Mouse (Mus musculus): Measurements from ENCODE around the gene Mybphl. TPM values are rescaled to one million over a fixed set of nuclear protein-coding genes. Genes with fewer than 3 reads are reported as not detected.

The Mybphl gene
- polyA plus RNA-seq, 1 experiment, result 0.15 TPM

DNA sequence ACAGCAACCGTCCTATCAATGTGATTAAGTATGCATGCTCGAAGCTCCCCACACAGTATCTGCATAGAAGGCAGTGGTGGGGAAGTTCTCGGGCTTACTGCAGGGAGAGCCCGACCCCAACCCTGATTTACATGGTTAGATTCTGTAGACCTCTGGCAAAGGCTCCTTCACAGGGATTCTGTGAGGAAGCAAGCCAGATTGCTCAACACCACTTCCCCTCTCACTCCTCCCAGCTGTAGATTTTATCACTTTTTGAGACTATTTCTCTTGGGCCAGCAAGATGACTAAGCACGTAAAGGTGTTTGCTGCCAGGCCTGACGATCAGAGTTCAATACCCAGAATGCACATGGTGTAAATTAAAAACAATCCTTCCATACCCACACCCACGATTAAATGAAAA is 18.9 kb upstream of the Mybphl start:
- Histone ChIP-seq H3K27ac (ENCODE audit: insufficient read depth, low read length) (no peak overlapping the region), H3K36me3 (ENCODE audit: control insufficient read depth, insufficient read depth, low read length) (no peaks in the 10 kb centered on the region), H3K4me3 (ENCODE audit: extremely low read depth, insufficient read depth, insufficient read length) (no peak overlapping the region), H3K27me3 (ENCODE audit: control insufficient read depth, insufficient read depth, low read length) (no peaks in the 10 kb centered on the region), H3K4me1 (ENCODE audit: control insufficient read depth, insufficient read depth, insufficient read length) (no peaks in the 10 kb centered on the region; the same call in 1 of the 2 replicates)
- 50% methylated on average over 7 of the region's 7 CpGs for WGBS
- TF ChIP-seq POLR2A (IDR thresholded peaks at IDR 0.05; ENCODE audit: low read depth, low read length) (no peak), CTCF (IDR thresholded peaks at IDR 0.05; ENCODE audit: extremely low read depth, insufficient read depth, insufficient read length, insufficient replicate concordance) (no peak)
- no peak for DNase-seq (ENCODE audit: low read depth in 1 of 2, low spot score in 2 of 2)

DNA sequence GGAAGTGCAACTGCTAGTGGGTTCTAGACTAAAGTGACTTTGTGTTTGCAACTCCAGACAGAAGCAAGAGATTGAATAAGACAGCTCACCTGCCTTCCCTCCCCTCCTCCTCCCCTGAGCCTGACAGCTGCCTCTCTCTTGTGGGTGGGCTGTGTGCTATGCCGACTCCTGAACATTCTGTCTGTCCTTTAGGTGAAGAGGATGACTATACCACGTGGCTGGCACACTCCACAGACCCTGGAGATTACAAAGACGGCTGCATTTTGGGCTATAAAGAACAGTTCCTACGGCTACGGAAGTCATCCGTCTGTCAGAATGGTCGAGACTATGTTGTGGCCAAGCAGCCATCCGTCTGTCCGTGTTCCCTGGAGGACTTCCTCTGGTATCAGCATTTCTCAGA is 16.3 kb upstream of the Mybphl start:
- Histone ChIP-seq H3K4me3 (ENCODE audit: extremely low read depth, insufficient read depth, insufficient read length) (no peak overlapping the region), H3K4me1 (ENCODE audit: control insufficient read depth, insufficient read depth, insufficient read length) (no peaks in the 10 kb centered on the region; the same call in 1 of the 2 replicates), H3K27me3 (ENCODE audit: control insufficient read depth, insufficient read depth, low read length) (no peaks in the 10 kb centered on the region), H3K36me3 (ENCODE audit: control insufficient read depth, insufficient read depth, low read length) (no peaks in the 10 kb centered on the region), H3K27ac (ENCODE audit: insufficient read depth, low read length) (no peak overlapping the region)
- TF ChIP-seq POLR2A (IDR thresholded peaks at IDR 0.05; ENCODE audit: low read depth, low read length) (no peak), CTCF (IDR thresholded peaks at IDR 0.05; ENCODE audit: extremely low read depth, insufficient read depth, insufficient read length, insufficient replicate concordance) (no peak)
- no peak for DNase-seq (ENCODE audit: low read depth in 1 of 2, low spot score in 2 of 2)
- WGBS, result 81% methylated on average over 9 of the region's 9 CpGs

- TF ChIP-seq POLR2A (IDR thresholded peaks at IDR 0.05; ENCODE audit: low read depth, low read length), result no peak
- TF ChIP-seq CTCF (IDR thresholded peaks at IDR 0.05; ENCODE audit: extremely low read depth, insufficient read depth, insufficient read length, insufficient replicate concordance), result no peak
- no peaks in the 10 kb centered on the region for H3K27me3 ChIP-seq (ENCODE audit: control insufficient read depth, insufficient read depth, low read length)
- no peak overlapping the region for H3K27ac ChIP-seq (ENCODE audit: insufficient read depth, low read length)
- no peaks in the 10 kb centered on the region for H3K4me1 ChIP-seq (ENCODE audit: control insufficient read depth, insufficient read depth, insufficient read length)
- no peak for DNase-seq (ENCODE audit: low read depth in 1 of 2, low spot score in 2 of 2)
- H3K36me3 ChIP-seq (ENCODE audit: control insufficient read depth, insufficient read depth, low read length), result no peaks in the 10 kb centered on the region
- H3K4me3 ChIP-seq (ENCODE audit: extremely low read depth, insufficient read depth, insufficient read length), result no peak overlapping the region
- 90% methylated on average over 3 of the region's 3 CpGs for WGBS
Observed at GRCm38 (mm10) chr3:108355245-108355644, 9.5 kb upstream of the Mybphl start.

GRCm38 (mm10) chr3:108357051-108357450 is 7.7 kb upstream of the Mybphl start:
- H3K27me3 ChIP-seq (ENCODE audit: control insufficient read depth, insufficient read depth, low read length), result no peaks in the 10 kb centered on the region
- H3K27ac ChIP-seq (ENCODE audit: insufficient read depth, low read length), result no peak overlapping the region
- no peaks in the 10 kb centered on the region for H3K36me3 ChIP-seq (ENCODE audit: control insufficient read depth, insufficient read depth, low read length)
- no peak overlapping the region for H3K4me3 ChIP-seq (ENCODE audit: extremely low read depth, insufficient read depth, insufficient read length)
- DNase-seq (ENCODE audit: low read depth in 1 of 2, low spot score in 2 of 2), result no peak
- no peaks in the 10 kb centered on the region for H3K4me1 ChIP-seq (ENCODE audit: control insufficient read depth, insufficient read depth, insufficient read length)
- no peak for TF ChIP-seq CTCF (IDR thresholded peaks at IDR 0.05; ENCODE audit: extremely low read depth, insufficient read depth, insufficient read length, insufficient replicate concordance)
- no peak for TF ChIP-seq POLR2A (IDR thresholded peaks at IDR 0.05; ENCODE audit: low read depth, low read length)
- WGBS, result 87% methylated on average over 10 of the region's 10 CpGs

DNA sequence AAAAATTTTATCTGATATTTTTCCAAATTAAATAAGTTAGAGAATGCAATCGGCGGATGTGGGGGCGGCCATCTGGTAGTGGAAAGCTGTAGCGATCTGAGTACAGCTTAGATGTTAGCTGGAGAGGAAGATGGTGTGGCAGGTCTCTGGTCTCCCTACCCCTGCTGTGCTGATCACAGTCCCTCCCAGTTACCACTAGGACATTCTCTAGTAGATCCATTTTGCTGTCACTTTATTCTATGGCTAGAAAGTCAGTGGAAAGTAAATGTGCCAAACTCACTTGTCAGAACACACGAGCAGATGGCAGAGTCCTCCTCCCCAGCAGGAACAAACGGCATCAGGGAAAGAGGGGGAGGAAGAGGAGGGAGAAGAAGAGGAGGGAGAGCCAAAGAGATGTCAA is 6.3 kb upstream of the Mybphl start:
- H3K27me3 ChIP-seq (ENCODE audit: control insufficient read depth, insufficient read depth, low read length), result no peaks in the 10 kb centered on the region
- H3K4me3 ChIP-seq (ENCODE audit: extremely low read depth, insufficient read depth, insufficient read length), result no peak overlapping the region
- H3K4me1 ChIP-seq (ENCODE audit: control insufficient read depth, insufficient read depth, insufficient read length), result no peaks in the 10 kb centered on the region
- no peaks in the 10 kb centered on the region for H3K36me3 ChIP-seq (ENCODE audit: control insufficient read depth, insufficient read depth, low read length)
- WGBS, result 90% methylated on average over 6 of the region's 6 CpGs
- no peak overlapping the region for H3K27ac ChIP-seq (ENCODE audit: insufficient read depth, low read length)
- no peak for DNase-seq (ENCODE audit: low read depth in 1 of 2, low spot score in 2 of 2)
- TF ChIP-seq POLR2A (IDR thresholded peaks at IDR 0.05; ENCODE audit: low read depth, low read length) (no peak), CTCF (IDR thresholded peaks at IDR 0.05; ENCODE audit: extremely low read depth, insufficient read depth, insufficient read length, insufficient replicate concordance) (no peak)

DNA sequence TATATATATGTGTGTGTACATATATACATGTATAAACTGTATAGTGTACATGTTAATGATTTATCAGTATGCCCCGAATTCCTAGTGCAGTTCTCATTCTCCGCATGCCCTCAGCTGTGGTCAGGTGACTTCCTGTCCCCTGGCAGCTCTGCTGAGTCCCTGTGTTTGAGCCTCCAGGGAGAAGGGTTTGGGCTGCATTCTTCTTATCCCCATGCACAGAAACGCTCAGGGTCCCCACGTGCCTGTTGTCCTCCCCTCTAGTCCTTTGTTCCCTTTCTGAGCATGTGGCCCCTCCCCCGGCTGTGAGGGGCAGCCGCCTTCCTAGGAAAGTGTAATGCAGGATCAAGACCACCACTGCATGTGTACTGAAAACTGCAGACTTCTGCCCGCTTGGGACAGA is 3.8 kb upstream of the Mybphl start:
- no peak overlapping the region for H3K4me3 ChIP-seq (ENCODE audit: extremely low read depth, insufficient read depth, insufficient read length)
- H3K4me1 ChIP-seq (ENCODE audit: control insufficient read depth, insufficient read depth, insufficient read length), result no peaks in the 10 kb centered on the region; the same call in 1 of the 2 replicates
- no peak overlapping the region for H3K27ac ChIP-seq (ENCODE audit: insufficient read depth, low read length)
- no peaks in the 10 kb centered on the region for H3K27me3 ChIP-seq (ENCODE audit: control insufficient read depth, insufficient read depth, low read length)
- DNase-seq (ENCODE audit: low read depth in 1 of 2, low spot score in 2 of 2), result no peak
- 24% methylated on average over 7 of the region's 7 CpGs for WGBS
- H3K36me3 ChIP-seq (ENCODE audit: control insufficient read depth, insufficient read depth, low read length), result no peaks in the 10 kb centered on the region
- TF ChIP-seq POLR2A (IDR thresholded peaks at IDR 0.05; ENCODE audit: low read depth, low read length), result no peak

GRCm38 (mm10) chr3:108363626-108364025 is 1.1 kb upstream of the Mybphl start:
- no peak for DNase-seq (ENCODE audit: low read depth in 1 of 2, low spot score in 2 of 2)
- Histone ChIP-seq H3K27me3 (ENCODE audit: control insufficient read depth, insufficient read depth, low read length) (no peaks in the 10 kb centered on the region), H3K36me3 (ENCODE audit: control insufficient read depth, insufficient read depth, low read length) (no peaks in the 10 kb centered on the region), H3K27ac (ENCODE audit: insufficient read depth, low read length) (no peak overlapping the region), H3K4me3 (ENCODE audit: extremely low read depth, insufficient read depth, insufficient read length) (no peak overlapping the region), H3K4me1 (ENCODE audit: control insufficient read depth, insufficient read depth, insufficient read length) (no peaks in the 10 kb centered on the region; the same call in 1 of the 2 replicates)
- WGBS, result 67% methylated on average over 3 of the region's 3 CpGs
- TF ChIP-seq CTCF (IDR thresholded peaks at IDR 0.05; ENCODE audit: extremely low read depth, insufficient read depth, insufficient read length, insufficient replicate concordance), result no peak
- no peak for TF ChIP-seq POLR2A (IDR thresholded peaks at IDR 0.05; ENCODE audit: low read depth, low read length)

Measured in spleen, adult 2 months (tissue).